Mouse (Mus musculus) cerebellum, postnatal 36 days (tissue): ENCODE measurements around the gene Plcb3.
"Not testable (repeated sequence)": the region's sequence is repeated elsewhere in the genome, so short reads cannot be mapped to it uniquely, and the experiment has no call there.

Experiments
- DNase-seq, 2 experiments: peaks; one replicate each; pipeline ENCODE4 v3.0.0; 2021 to 2022; ENCODE audit warnings: mixed read lengths in 2 of 2

The Plcb3 gene

GRCm38 (mm10) chr19:6975537-6976521 lies at the start of gene Plcb3:
Gene Plcb3 (minus strand): TSS chr19:6976470.
- DNase-seq, result no peak

GRCm38 (mm10) chr19:7020224-7020641 lies 44.0 kb upstream of the Plcb3 start:
- peak; percentile 67 to 69 for DNase-seq

GRCm38 (mm10) chr19:7019191-7019590 lies 42.9 kb upstream of the Plcb3 start, which contains the start of gene Fermt3:
Gene Fermt3 (minus strand): TSS chr19:7019469.
- DNase-seq, result no peak

GRCm38 (mm10) chr19:7018546-7018945 lies 42.3 kb upstream of the Plcb3 start:
- DNase-seq, result no peak

- DNase-seq, result no peak
Observed at GRCm38 (mm10) chr19:7017541-7018457, 41.5 kb upstream of the Plcb3 start.

- no peak for DNase-seq
Observed at GRCm38 (mm10) chr19:7014481-7015135, 38.3 kb upstream of the Plcb3 start.

GRCm38 (mm10) chr19:7013984-7014383 lies 37.7 kb upstream of the Plcb3 start:
- no peak for DNase-seq

GRCm38 (mm10) chr19:7012426-7012825 lies 36.2 kb upstream of the Plcb3 start:
- DNase-seq, result no peak

- DNase-seq, result no peak
Observed at GRCm38 (mm10) chr19:7006892-7007593, 30.8 kb upstream of the Plcb3 start.

GRCm38 (mm10) chr19:6999360-7000063 lies 23.2 kb upstream of the Plcb3 start:
- DNase-seq, result no peak

GRCm38 (mm10) chr19:6997721-6998290 lies 21.5 kb upstream of the Plcb3 start:
- DNase-seq, result no peak

GRCm38 (mm10) chr19:6996006-6996405 lies 19.7 kb upstream of the Plcb3 start, which contains the start of the genes Nudt22 and Trpt1:
Gene Nudt22 (minus strand): TSS chr19:6996117.
Gene Trpt1 (plus strand): TSS chr19:6996131.
- DNase-seq, result peak; percentile 85 to 87

- DNase-seq, result peak; percentile 59 to 60
Observed at GRCm38 (mm10) chr19:6995255-6995991, 19.2 kb upstream of the Plcb3 start.

GRCm38 (mm10) chr19:6994489-6994888 lies 18.2 kb upstream of the Plcb3 start:
- no peak for DNase-seq

GRCm38 (mm10) chr19:6994002-6994401 lies 17.7 kb upstream of the Plcb3 start:
- DNase-seq, result no peak

GRCm38 (mm10) chr19:6993011-6993770 lies 16.9 kb upstream of the Plcb3 start:
- DNase-seq, result no peak

GRCm38 (mm10) chr19:6992011-6992858 lies 16.0 kb upstream of the Plcb3 start, which contains the start of gene Dnajc4:
Gene Dnajc4 (minus strand): TSS chr19:6992572.
- DNase-seq, result peak; percentile 91 to 95

GRCm38 (mm10) chr19:6991166-6991565 lies 14.9 kb upstream of the Plcb3 start:
- not testable (repeated sequence) for DNase-seq
